Mouse (Mus musculus) kidney, adult 9 months (tissue): ENCODE measurements around the gene Fkrp.

Experiments used
- DNase-seq: peaks from one replicate; pipeline ENCODE4 v3.0.0; 2022

The Fkrp gene

GRCm38 (mm10) chr7:16816475-16817122 lies at the start of gene Fkrp:
TSS of gene Fkrp (minus strand) at chr7:16816732.
- peak; percentile 40 for DNase-seq

- peak; percentile 47 for DNase-seq
Observed at GRCm38 (mm10) chr7:16859902-16860651, 43.5 kb upstream of the Fkrp start.

- DNase-seq = peak; percentile 42
Observed at GRCm38 (mm10) chr7:16858336-16858735, 41.8 kb upstream of the Fkrp start.

GRCm38 (mm10) chr7:16853302-16853831 lies 36.8 kb upstream of the Fkrp start:
- peak; percentile 19 for DNase-seq

- no peak for DNase-seq
Observed at GRCm38 (mm10) chr7:16851636-16852035, 35.1 kb upstream of the Fkrp start.

GRCm38 (mm10) chr7:16848579-16848978 lies 32.0 kb upstream of the Fkrp start:
- DNase-seq = peak; percentile 51

GRCm38 (mm10) chr7:16847507-16847906 lies 31.0 kb upstream of the Fkrp start:
- no peak for DNase-seq

GRCm38 (mm10) chr7:16846775-16847174 lies 30.2 kb upstream of the Fkrp start:
- no peak for DNase-seq

- no peak for DNase-seq
Observed at GRCm38 (mm10) chr7:16845820-16846167, 29.3 kb upstream of the Fkrp start.

GRCm38 (mm10) chr7:16845072-16845819 lies 28.7 kb upstream of the Fkrp start:
- DNase-seq = peak; percentile 56

- peak; percentile 21 for DNase-seq
Observed at GRCm38 (mm10) chr7:16844696-16845071, 28.2 kb upstream of the Fkrp start.

- DNase-seq = peak; percentile 41
Observed at GRCm38 (mm10) chr7:16843441-16844171, 27.1 kb upstream of the Fkrp start.

- peak; percentile 92 for DNase-seq
Observed at GRCm38 (mm10) chr7:16842645-16843063, 26.1 kb upstream of the Fkrp start, which contains the start of gene Prkd2. TSS of gene Prkd2 (plus strand) at chr7:16842902.

- peak; percentile 18 for DNase-seq
Observed at GRCm38 (mm10) chr7:16841561-16842560, 25.3 kb upstream of the Fkrp start.

GRCm38 (mm10) chr7:16841078-16841477 lies 24.5 kb upstream of the Fkrp start:
- no peak for DNase-seq

- DNase-seq = no peak
Observed at GRCm38 (mm10) chr7:16840109-16840491, 23.6 kb upstream of the Fkrp start.

- no peak for DNase-seq
Observed at GRCm38 (mm10) chr7:16839427-16840108, 23.0 kb upstream of the Fkrp start.

GRCm38 (mm10) chr7:16838804-16839426 lies 22.4 kb upstream of the Fkrp start:
- no peak for DNase-seq

- no peak for DNase-seq
Observed at GRCm38 (mm10) chr7:16837916-16838803, 21.6 kb upstream of the Fkrp start.
